Mouse (Mus musculus) cerebellum, adult 11 months (tissue): ENCODE results near the gene Abcc9.

ENCODE experiments used
- DNase-seq: peaks from one replicate; pipeline ENCODE4 v3.0.0; 2022

Abcc9 gene

DNA sequence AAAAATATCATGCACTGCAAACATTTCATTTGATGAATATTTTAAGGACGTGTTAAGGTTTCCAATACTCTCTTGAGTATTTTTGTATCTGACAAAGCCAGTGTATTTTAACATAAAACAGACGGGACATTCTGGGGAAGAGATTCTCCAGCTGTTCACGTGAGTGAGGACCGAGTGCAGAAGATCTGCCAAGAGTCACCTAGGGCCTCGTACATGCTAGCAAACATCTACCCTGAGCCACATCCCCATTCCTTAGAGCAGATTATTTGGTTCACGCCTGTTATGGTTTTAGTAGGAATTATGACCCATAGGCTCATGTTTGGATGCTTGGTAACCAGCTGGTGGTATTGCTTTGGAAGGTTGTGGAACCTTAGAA, 159.3 kb downstream of the Abcc9 start:
- no peak for DNase-seq

DNA sequence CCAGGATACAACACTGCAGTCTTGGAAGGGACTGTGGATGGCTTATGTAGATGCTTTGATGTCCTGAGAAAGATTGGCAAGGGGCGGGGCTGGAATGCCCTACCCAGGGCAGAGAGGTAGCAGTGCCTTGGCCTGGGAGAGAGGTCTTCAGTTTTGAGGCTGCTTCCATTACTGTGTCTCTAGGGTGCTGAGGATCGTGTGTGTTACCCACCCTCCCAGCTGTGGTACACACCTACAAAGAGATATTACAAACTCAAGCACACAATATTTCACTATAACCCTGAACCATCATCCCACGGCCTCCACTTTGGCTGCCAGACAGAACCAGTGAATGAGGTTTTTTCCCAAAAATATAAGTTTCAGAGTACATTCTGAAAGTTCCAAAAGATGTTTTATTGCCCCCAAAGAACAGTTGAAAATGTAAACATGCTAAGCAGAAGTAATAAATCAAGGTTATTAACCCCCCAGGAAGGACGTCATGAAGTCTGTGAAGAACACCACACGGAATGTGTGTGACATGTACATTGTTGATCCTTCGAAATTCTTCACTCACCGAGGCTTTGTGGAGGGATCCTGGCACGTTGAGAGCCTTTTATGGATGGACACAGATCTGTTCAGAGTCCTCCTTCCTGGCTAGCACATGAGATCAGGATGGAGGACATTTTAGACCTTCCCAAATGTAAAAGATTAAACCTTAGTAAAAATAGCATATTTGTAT, 159.9 kb downstream of the Abcc9 start:
- no peak for DNase-seq

DNA sequence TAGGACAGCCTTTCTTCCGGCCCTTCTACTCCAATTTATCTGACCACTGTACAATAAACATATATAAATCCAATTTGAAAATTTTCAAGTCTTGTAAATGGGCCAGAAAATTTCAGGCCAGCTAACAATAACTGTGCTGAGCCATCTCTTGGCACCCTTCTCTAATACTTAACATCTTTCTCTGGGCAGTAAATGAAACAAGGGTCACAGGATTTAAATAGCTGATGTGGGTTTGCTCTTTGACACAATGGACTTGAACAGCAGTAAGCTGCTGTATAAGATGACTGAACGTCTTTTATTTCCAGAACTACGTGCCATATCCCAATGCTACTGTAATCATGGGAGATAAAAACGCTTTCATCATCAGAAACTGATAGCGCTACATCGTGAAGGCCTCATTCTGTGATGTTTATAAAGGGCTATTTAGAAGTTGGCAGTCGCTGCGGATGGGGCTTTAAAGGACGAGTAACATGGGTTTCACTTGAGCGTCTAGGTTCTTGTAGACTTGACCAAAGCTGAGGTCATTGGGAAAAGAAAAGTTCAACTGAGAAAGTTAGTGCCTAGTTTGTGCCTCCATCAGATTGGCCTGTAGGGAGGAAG, 161.5 kb downstream of the Abcc9 start:
- no peak for DNase-seq

- DNase-seq, result no peak
Observed at GRCm38 (mm10) chr6:142540131-142540530, 162.0 kb downstream of the Abcc9 start.

DNA sequence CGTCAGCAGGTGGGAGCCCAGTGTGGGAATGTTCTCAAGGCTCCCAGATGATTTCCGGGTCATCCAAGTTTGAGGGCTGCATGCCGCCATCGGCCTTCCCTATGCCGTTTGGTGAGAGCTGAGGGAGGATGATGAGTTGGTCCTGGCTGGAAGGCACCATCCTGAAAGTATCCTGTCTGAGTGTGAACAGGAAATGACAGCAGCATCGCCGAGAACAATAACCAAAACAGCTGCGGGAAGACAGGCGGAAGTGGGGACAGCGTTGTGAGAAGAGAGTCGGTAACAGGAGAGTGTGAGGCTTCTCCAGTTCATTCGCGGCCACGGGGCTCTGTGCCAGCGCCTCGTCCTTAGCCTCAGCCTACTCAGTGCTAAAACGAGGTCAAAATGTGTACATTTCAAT, 163.6 kb downstream of the Abcc9 start:
- no peak for DNase-seq
